Mouse (Mus musculus): Measurements from ENCODE around the gene Ttc28. TPM values are rescaled to one million over a fixed set of nuclear protein-coding genes. Genes with fewer than 3 reads are reported as not detected.
A peak's percentile ranks its signal among the peaks of the same experiment; 100 is the strongest.

Ttc28 gene
- polyA plus RNA-seq, 1 experiment from 2014 or later, result 12.1 TPM

GRCm38 (mm10) chr5:111123050-111123746, 243.6 kb downstream of the Ttc28 start:
- H3K9me3 ChIP-seq (ENCODE audit: low read length), result no peaks in the 10 kb centered on the region
- 55% methylated on average over 12 of the region's 12 CpGs for WGBS
- H3K4me2 ChIP-seq (replicated peaks; ENCODE audit: low read depth, low read length), result no peak overlapping the region
- peaks cover 18% of the 10 kb centered on the region for H3K4me1 ChIP-seq (ENCODE audit: insufficient read depth, low read length)
- no peak for ATAC-seq (ENCODE audit: low FRiP score, low TSS enrichment)
- no peak overlapping the region for H3K9ac ChIP-seq (replicated peaks; ENCODE audit: low read length)
- no peak overlapping the region for H3K4me3 ChIP-seq (ENCODE audit: low read length)
- H3K27ac ChIP-seq (ENCODE audit: low read length), result no peak overlapping the region
- H3K36me3 ChIP-seq (ENCODE audit: insufficient read depth, low read length), result 0 out of 2 replicates have a peak, but pooled peaks cover 3% of the 10 kb centered on the region
- H3K27me3 ChIP-seq (ENCODE audit: insufficient read depth, low read length), result no peaks in the 10 kb centered on the region

- no peak overlapping the region for H3K9ac ChIP-seq (replicated peaks; ENCODE audit: low read length)
- H3K36me3 ChIP-seq (ENCODE audit: insufficient read depth, low read length), result 0 out of 2 replicates have a peak, but pooled peaks cover 3% of the 10 kb centered on the region
- H3K27ac ChIP-seq (ENCODE audit: low read length), result no peak overlapping the region
- ATAC-seq (ENCODE audit: low FRiP score, low TSS enrichment), result no peak
- H3K4me3 ChIP-seq (ENCODE audit: low read length), result no peak overlapping the region
- peaks cover 21% of the 10 kb centered on the region for H3K4me1 ChIP-seq (ENCODE audit: insufficient read depth, low read length)
- H3K9me3 ChIP-seq (ENCODE audit: low read length), result no peaks in the 10 kb centered on the region
- no peaks in the 10 kb centered on the region for H3K27me3 ChIP-seq (ENCODE audit: insufficient read depth, low read length)
- no peak overlapping the region for H3K4me2 ChIP-seq (replicated peaks; ENCODE audit: low read depth, low read length)
- 77% methylated on average over 7 of the region's 7 CpGs for WGBS
Observed at GRCm38 (mm10) chr5:111124620-111125200, 245.1 kb downstream of the Ttc28 start.

GRCm38 (mm10) chr5:111125746-111126145, 246.1 kb downstream of the Ttc28 start:
- H3K27me3 ChIP-seq (ENCODE audit: insufficient read depth, low read length), result no peaks in the 10 kb centered on the region

DNA sequence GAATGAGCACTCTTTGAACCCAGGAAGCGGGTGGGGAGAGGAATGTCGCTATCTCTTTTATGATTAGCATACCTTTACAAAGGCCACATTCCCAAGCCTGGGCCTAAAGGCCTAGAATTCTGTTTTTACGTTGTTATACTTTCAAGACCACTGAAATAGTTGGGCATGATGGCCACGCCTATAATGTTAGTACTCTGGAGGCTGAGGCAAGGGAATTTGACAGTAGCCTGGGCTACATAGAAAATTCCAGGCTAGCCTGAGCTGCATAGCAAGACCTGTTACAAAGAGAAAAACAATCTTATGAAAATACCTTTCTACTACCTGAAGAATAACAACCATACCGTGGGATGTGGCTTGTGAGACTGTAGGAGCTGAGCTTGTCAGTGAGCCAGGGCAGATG, 248.2 kb downstream of the Ttc28 start:
- ATAC-seq (ENCODE audit: low FRiP score, low TSS enrichment), result no peak
- WGBS, result 72% methylated on average over 5 of the region's 5 CpGs

More at GRCm38 (mm10) chr5:111125746-111126145, 246.1 kb downstream of the Ttc28 start:
- Histone ChIP-seq H3K36me3 (ENCODE audit: insufficient read depth, low read length) (0 out of 2 replicates have a peak, but pooled peaks cover 3% of the 10 kb centered on the region), H3K9me3 (ENCODE audit: low read length) (no peaks in the 10 kb centered on the region), H3K4me3 (ENCODE audit: low read length) (no peak overlapping the region), H3K4me1 (ENCODE audit: insufficient read depth, low read length) (peaks cover 18% of the 10 kb centered on the region), H3K9ac (replicated peaks; ENCODE audit: low read length) (no peak overlapping the region), H3K27ac (ENCODE audit: low read length) (no peak overlapping the region), H3K4me2 (replicated peaks; ENCODE audit: low read depth, low read length) (no peak overlapping the region)
- WGBS, result 74% methylated on average over 12 of the region's 12 CpGs
- no peak for ATAC-seq (ENCODE audit: low FRiP score, low TSS enrichment)

DNA sequence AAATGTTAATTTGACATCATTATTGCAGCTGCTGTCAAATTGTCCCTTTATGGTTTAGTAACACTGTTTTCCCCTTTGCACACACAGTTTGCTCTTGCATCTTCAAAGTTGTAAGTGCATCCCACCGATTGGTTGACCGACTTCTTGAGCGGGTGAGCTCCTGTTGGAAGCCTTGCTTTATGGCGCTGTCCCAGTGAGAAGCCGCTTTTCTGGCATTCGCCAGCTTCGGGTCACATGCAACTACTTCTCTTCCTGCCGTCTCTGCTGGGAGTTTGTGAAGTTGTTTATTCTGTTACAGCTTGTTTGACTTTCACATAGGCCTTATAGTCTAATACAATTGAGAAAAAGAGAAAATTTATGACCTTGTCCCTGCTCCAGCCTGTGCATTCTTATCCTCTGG, 250.5 kb downstream of the Ttc28 start:
- H3K9me3 ChIP-seq (ENCODE audit: low read length), result no peaks in the 10 kb centered on the region
- no peak overlapping the region for H3K4me2 ChIP-seq (replicated peaks; ENCODE audit: low read depth, low read length)
- 0 out of 2 replicates have a peak, but pooled peaks cover 3% of the 10 kb centered on the region for H3K36me3 ChIP-seq (ENCODE audit: insufficient read depth, low read length)
- H3K9ac ChIP-seq (replicated peaks; ENCODE audit: low read length), result no peak overlapping the region
- 69% methylated on average over 8 of the region's 8 CpGs for WGBS
- H3K4me3 ChIP-seq (ENCODE audit: low read length), result no peak overlapping the region
- ATAC-seq (ENCODE audit: low FRiP score, low TSS enrichment), result no peak
- H3K27me3 ChIP-seq (ENCODE audit: insufficient read depth, low read length), result no peaks in the 10 kb centered on the region
- H3K4me1 ChIP-seq (ENCODE audit: insufficient read depth, low read length), result peaks cover 8% of the 10 kb centered on the region; the same call in 1 of the 2 replicates
- H3K27ac ChIP-seq (ENCODE audit: low read length), result no peak overlapping the region

More for the DNA sequence above, 248.2 kb downstream of the Ttc28 start:
- Histone ChIP-seq H3K4me1 (ENCODE audit: insufficient read depth, low read length) (peaks cover 8% of the 10 kb centered on the region; the same call in 1 of the 2 replicates), H3K4me2 (replicated peaks; ENCODE audit: low read depth, low read length) (no peak overlapping the region), H3K9me3 (ENCODE audit: low read length) (no peaks in the 10 kb centered on the region), H3K27me3 (ENCODE audit: insufficient read depth, low read length) (no peaks in the 10 kb centered on the region), H3K36me3 (ENCODE audit: insufficient read depth, low read length) (0 out of 2 replicates have a peak, but pooled peaks cover 3% of the 10 kb centered on the region), H3K4me3 (ENCODE audit: low read length) (no peak overlapping the region), H3K9ac (replicated peaks; ENCODE audit: low read length) (no peak overlapping the region), H3K27ac (ENCODE audit: low read length) (peak overlapping the region; percentile 30; the same call in 1 of the 2 replicates)

- peaks cover 19% of the 10 kb centered on the region for H3K4me1 ChIP-seq (ENCODE audit: insufficient read depth, low read length)
Observed at GRCm38 (mm10) chr5:111131561-111131960, 252.0 kb downstream of the Ttc28 start.

GRCm38 (mm10) chr5:111133150-111133549, 253.5 kb downstream of the Ttc28 start:
- Histone ChIP-seq H3K4me1 (ENCODE audit: insufficient read depth, low read length) (peaks cover 31% of the 10 kb centered on the region), H3K4me2 (replicated peaks; ENCODE audit: low read depth, low read length) (no peak overlapping the region), H3K36me3 (ENCODE audit: insufficient read depth, low read length) (no peaks in the 10 kb centered on the region), H3K4me3 (ENCODE audit: low read length) (no peak overlapping the region), H3K27ac (ENCODE audit: low read length) (no peak overlapping the region), H3K9me3 (ENCODE audit: low read length) (no peaks in the 10 kb centered on the region), H3K9ac (replicated peaks; ENCODE audit: low read length) (no peak overlapping the region), H3K27me3 (ENCODE audit: insufficient read depth, low read length) (no peaks in the 10 kb centered on the region)
- no peak for ATAC-seq (ENCODE audit: low FRiP score, low TSS enrichment)
- 92% methylated on average over 5 of the region's 5 CpGs for WGBS

More at GRCm38 (mm10) chr5:111131561-111131960, 252.0 kb downstream of the Ttc28 start:
- Histone ChIP-seq H3K27ac (ENCODE audit: low read length) (no peak overlapping the region), H3K36me3 (ENCODE audit: insufficient read depth, low read length) (0 out of 2 replicates have a peak, but pooled peaks cover 3% of the 10 kb centered on the region), H3K9ac (replicated peaks; ENCODE audit: low read length) (no peak overlapping the region), H3K4me3 (ENCODE audit: low read length) (no peak overlapping the region), H3K27me3 (ENCODE audit: insufficient read depth, low read length) (no peaks in the 10 kb centered on the region), H3K4me2 (replicated peaks; ENCODE audit: low read depth, low read length) (no peak overlapping the region), H3K9me3 (ENCODE audit: low read length) (no peaks in the 10 kb centered on the region)
- ATAC-seq (ENCODE audit: low FRiP score, low TSS enrichment), result no peak
- 92% methylated on average over 18 of the region's 18 CpGs for WGBS

DNA sequence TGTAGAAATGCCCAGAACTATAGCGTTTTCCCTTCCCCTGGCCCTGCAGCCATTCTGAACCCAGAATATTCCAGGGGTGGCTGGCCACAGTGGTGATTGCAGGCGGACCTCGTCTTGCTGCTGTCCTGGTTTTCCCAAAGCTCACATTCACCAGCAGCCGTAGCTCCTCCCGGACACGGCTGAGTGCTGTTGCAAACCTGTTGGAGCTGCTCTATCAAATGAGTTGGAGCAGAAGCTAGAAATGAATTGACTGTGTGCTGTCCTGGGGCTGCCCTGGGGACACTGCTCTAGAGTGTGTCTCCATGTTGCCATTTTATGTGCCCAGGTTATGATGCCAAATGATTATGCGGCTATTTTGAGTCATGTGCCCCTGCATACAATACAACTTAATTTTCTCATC, 254.2 kb downstream of the Ttc28 start:
- 45% methylated on average over 7 of the region's 7 CpGs for WGBS
- H3K36me3 ChIP-seq (ENCODE audit: insufficient read depth, low read length), result no peaks in the 10 kb centered on the region
- no peaks in the 10 kb centered on the region for H3K27me3 ChIP-seq (ENCODE audit: insufficient read depth, low read length)
- H3K4me2 ChIP-seq (replicated peaks; ENCODE audit: low read depth, low read length), result no peak overlapping the region
- H3K9me3 ChIP-seq (ENCODE audit: low read length), result no peaks in the 10 kb centered on the region
- H3K4me3 ChIP-seq (ENCODE audit: low read length), result no peak overlapping the region
- peak; percentile 76 for ATAC-seq (ENCODE audit: low FRiP score, low TSS enrichment)
- peaks cover 32% of the 10 kb centered on the region for H3K4me1 ChIP-seq (ENCODE audit: insufficient read depth, low read length)
- H3K9ac ChIP-seq (replicated peaks; ENCODE audit: low read length), result no peak overlapping the region
- peak overlapping the region; percentile 27 for H3K27ac ChIP-seq (ENCODE audit: low read length)

DNA sequence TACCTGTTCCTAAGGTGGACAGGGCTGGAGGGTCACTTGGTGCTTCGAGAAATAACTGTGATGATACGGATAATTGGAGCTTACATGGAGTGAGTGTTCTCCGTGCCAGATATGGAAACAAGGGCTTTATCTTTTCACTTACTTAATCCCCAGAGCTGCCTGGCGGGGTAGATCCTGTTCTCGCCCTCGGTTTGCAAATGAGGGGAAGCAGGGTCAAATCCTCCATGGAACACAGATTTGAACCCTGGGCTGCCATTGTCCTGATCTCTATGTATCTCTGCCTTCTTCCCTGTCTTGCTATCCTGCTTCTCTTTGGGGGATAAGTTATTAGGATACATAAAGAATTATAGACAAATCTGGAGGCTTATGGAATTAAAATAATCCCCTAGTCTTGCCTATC, 257.7 kb downstream of the Ttc28 start:
- Histone ChIP-seq H3K9ac (replicated peaks; ENCODE audit: low read length) (no peak overlapping the region), H3K4me2 (replicated peaks; ENCODE audit: low read depth, low read length) (no peak overlapping the region), H3K4me1 (ENCODE audit: insufficient read depth, low read length) (peaks cover 64% of the 10 kb centered on the region), H3K36me3 (ENCODE audit: insufficient read depth, low read length) (no peaks in the 10 kb centered on the region), H3K27me3 (ENCODE audit: insufficient read depth, low read length) (no peaks in the 10 kb centered on the region), H3K27ac (ENCODE audit: low read length) (peak overlapping the region; percentile 81), H3K9me3 (ENCODE audit: low read length) (no peaks in the 10 kb centered on the region), H3K4me3 (ENCODE audit: low read length) (no peak overlapping the region)
- 69% methylated on average over 6 of the region's 6 CpGs for WGBS
- ATAC-seq (ENCODE audit: low FRiP score, low TSS enrichment), result no peak

GRCm38 (mm10) chr5:111137742-111138141, 258.1 kb downstream of the Ttc28 start:
- Histone ChIP-seq H3K4me2 (replicated peaks; ENCODE audit: low read depth, low read length) (no peak overlapping the region), H3K36me3 (ENCODE audit: insufficient read depth, low read length) (no peaks in the 10 kb centered on the region), H3K9ac (replicated peaks; ENCODE audit: low read length) (no peak overlapping the region), H3K27me3 (ENCODE audit: insufficient read depth, low read length) (no peaks in the 10 kb centered on the region), H3K9me3 (ENCODE audit: low read length) (no peaks in the 10 kb centered on the region), H3K4me1 (ENCODE audit: insufficient read depth, low read length) (peaks cover 64% of the 10 kb centered on the region), H3K27ac (ENCODE audit: low read length) (peak overlapping the region; percentile 81), H3K4me3 (ENCODE audit: low read length) (no peak overlapping the region)
- 33% methylated on average over 13 of the region's 13 CpGs for WGBS
- no peak for ATAC-seq (ENCODE audit: low FRiP score, low TSS enrichment)

Data from kidney, embryonic 16.5 days (tissue).